Mouse (Mus musculus) T-helper 17 cell (primary cell): ENCODE measurements around the gene Klhdc4.

Experiments
- in situ Hi-C, 2 experiments: fragments of 300-600 bp; cut with MboI, MseI; formaldehyde crosslinking; loops; 1 replicate in 1 of 2; 2 replicates in 1 of 2; pipeline ENCODE4 v1.15.1; 2025; ENCODE audit warnings: high pct_unique_total_duplicates in 2 of 2

Gene Klhdc4

GRCm38 (mm10) chr8:121829048-121829776 lies at the start of gene Klhdc4:
Gene Klhdc4 (minus strand): TSS chr8:121829569.
- in situ Hi-C loops = no loop called here

GRCm38 (mm10) chr8:121877828-121878480 lies 48.6 kb upstream of the Klhdc4 start:
- in situ Hi-C loops = no loop called here

- in situ Hi-C loops = no loop called here
Measured at GRCm38 (mm10) chr8:121877212-121877611, 47.8 kb upstream of the Klhdc4 start.

DNA sequence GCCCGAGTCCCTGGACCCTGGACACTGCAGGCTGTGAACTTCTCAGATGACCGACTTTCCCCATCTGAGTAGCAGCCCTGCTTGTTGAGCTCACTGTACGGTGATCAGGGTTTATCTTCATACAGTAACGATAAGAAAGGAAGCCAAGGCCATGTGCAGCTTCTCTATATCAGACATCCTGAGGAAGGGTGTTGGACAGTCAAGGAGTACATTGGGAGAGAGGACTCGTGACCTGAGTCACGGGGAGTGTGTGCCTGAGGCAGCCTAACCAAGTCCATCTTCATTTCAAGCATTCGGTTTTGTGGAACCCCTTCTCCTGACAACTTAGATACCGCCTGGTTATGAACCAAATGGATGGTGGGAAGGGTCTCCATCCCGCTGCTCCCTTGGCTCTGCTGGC lies 46.1 kb upstream of the Klhdc4 start:
- in situ Hi-C loops = no loop called here

- in situ Hi-C loops = no loop called here
Measured at GRCm38 (mm10) chr8:121875045-121875444, 45.7 kb upstream of the Klhdc4 start.

DNA sequence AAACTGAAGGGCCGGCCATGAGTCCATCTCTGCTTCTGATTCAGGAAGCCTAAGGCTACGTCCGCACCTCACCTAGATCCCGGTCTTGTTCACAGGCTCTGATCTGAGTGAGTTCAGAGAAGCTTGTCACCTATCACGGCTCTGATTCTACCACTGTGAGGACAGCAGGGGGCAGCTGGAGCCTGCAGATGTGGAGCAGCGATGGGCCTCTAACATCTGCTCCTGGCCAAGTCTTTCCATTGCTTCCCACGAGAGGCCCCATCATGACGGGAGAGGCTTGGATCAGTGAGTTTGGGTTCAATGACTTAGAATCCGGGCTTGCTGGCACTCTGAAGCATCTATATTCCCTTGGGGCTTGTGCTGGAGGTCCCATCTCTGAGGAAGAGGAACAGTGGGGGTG lies 44.7 kb upstream of the Klhdc4 start:
- in situ Hi-C loops = no loop called here

- in situ Hi-C loops = no loop called here
Measured at GRCm38 (mm10) chr8:121871833-121872440, 42.6 kb upstream of the Klhdc4 start.

DNA sequence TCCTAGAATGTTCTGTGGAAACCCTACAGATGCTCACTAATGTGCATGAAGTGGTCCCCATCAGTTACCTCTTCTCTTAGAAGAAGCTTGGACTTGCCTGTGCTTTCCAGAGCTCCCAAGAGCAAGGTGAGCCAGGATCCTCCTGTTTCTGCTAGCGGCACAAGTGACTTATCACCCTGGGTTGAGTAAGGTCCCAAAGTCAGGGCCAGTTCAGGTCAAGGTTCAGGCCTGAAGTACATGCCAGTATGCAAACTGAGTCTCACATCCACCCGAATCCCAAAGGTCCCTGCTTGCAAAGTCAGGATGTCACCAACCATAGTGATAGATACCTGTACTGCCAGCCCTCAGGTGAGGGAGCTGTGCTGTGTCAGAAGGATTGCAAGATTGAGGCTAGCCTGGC lies 40.8 kb upstream of the Klhdc4 start:
- in situ Hi-C loops = no loop called here

GRCm38 (mm10) chr8:121868896-121869295 lies 39.5 kb upstream of the Klhdc4 start:
- in situ Hi-C loops = no loop called here

DNA sequence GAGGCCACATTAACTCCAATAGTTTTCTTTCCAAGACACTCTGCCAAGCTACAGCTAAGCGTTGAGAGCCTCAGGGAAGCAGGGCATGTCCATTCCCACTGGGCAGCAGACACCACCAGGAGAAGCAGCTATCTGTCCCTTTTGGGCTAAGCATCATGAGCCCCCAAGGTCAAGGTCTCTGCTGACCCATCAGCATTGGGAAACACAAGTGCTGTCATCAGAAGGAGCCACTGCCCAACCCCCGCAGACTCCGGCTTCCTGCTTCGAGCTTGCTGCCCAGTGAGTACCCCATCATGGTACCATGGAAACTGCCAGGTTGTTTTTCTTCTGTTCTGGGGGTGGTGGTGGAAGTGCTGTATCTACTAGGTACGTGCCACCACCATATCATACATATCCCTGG lies 38.8 kb upstream of the Klhdc4 start:
- in situ Hi-C loops = no loop called here

- in situ Hi-C loops = no loop called here
Measured at GRCm38 (mm10) chr8:121865356-121865755, 36.0 kb upstream of the Klhdc4 start.

- in situ Hi-C loops = no loop called here
Measured at GRCm38 (mm10) chr8:121861806-121862548, 32.6 kb upstream of the Klhdc4 start.

DNA sequence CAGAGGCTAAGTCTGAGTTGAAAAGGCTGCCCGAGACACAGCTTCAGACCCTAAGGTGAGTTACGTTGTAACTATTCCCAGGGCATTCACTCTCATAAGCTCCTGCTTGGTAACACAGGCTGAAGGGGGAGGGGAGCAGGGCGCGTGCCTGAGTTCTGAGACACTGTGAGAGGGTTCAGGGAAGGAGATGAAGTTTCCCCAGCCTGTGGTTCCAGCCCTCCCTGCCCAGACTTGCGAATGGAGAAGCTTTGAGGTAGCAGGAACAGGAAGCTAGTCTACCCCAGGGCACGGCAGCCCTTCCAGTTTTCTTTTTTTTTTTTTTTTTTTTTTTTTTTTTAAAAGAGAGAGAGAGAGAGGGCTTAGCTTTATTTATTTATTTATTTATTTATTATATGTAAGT lies 31.9 kb upstream of the Klhdc4 start:
- in situ Hi-C loops = no loop called here

- in situ Hi-C loops = no loop called here
Measured at GRCm38 (mm10) chr8:121857747-121858146, 28.4 kb upstream of the Klhdc4 start.

DNA sequence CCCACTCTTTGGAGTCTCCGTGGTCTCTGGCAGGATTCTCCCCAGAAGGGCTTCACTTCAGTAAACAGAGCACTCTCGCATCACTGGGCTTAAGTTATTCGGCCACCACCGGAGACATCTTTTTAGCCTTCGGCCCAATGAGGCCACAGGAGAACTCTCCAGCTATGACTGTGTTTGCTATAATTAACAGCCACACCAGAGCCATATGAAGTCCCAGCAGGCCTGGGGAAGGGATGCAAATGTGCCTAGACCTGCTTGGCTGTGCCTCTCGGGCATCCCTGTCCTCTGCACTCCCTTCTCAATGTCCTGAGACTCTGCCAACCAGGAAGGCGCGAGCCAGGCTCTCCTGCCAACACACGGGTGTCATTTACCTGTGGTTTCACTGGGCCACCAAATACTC lies 28.0 kb upstream of the Klhdc4 start:
- in situ Hi-C loops = no loop called here

DNA sequence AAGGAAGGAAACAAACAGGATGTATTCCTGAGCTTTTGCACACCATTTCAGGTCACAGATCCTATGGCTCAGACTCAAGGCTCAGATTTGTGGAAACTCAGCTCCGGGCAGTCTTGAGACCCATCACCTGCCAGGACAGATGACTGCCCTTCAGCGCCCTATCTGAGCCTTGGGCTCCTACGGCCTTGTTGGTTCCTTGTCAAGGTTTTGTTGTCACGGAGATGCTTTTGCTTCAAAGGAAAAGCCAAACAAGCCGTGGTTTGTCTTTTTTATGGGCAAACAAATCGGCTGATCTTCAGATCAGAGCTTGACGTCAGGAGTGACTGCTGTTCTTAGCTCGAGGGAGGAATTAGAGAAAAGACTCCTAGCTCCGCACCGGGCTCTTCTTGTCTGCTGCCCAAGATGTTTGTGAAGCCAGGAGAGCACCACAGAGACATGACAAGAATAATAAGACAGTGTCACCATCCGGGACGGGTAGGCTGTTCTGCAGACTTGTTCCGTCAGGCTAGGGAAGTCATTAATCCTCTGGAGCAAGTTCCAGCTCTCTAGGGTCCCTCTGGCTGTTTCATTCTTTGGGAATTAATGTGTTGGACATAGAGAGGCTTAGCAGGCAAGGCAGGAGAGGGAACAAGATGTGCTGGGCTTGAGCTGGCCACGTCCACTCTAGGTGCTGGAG lies 26.8 kb upstream of the Klhdc4 start:
- in situ Hi-C loops = no loop called here

- in situ Hi-C loops = loop anchor here (5.0 kb wide), 2 partner anchors 44 to 49 kb away; no protein-coding TSS in a partner anchor
Measured at GRCm38 (mm10) chr8:121853586-121853985, 24.2 kb upstream of the Klhdc4 start.

GRCm38 (mm10) chr8:121852464-121852863 lies 23.1 kb upstream of the Klhdc4 start:
- in situ Hi-C loops = loop anchor here (5.0 kb wide), 2 partner anchors 45 to 50 kb away; no protein-coding TSS in a partner anchor

GRCm38 (mm10) chr8:121851716-121852115 lies 22.3 kb upstream of the Klhdc4 start:
- in situ Hi-C loops = loop anchor here (5.0 kb wide), 2 partner anchors 46 to 51 kb away; no protein-coding TSS in a partner anchor

GRCm38 (mm10) chr8:121850821-121851470 lies 21.6 kb upstream of the Klhdc4 start:
- in situ Hi-C loops = loop anchor here (5.0 kb wide), 2 partner anchors 46 to 51 kb away; no protein-coding TSS in a partner anchor

DNA sequence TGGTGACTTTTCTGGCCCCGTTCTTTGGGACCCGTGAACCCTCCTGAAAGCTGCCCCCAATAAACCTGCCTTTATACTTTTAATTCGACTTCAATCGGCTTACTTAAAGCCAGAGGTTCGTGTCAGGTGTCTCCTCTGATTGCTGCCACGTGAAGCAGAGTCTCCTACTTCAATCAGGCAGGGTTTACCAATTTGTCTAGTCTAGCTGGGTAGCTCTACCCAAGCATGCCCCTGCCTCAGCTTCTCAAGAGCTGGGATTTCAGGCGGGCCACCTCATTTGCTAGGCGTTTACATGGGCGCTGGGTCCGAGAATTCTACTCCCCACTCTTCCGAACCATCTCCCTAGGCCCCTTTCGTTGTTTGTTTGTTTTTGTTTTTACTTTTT lies 21.1 kb upstream of the Klhdc4 start:
- in situ Hi-C loops = loop anchor here (5.0 kb wide), 2 partner anchors 47 to 52 kb away; no protein-coding TSS in a partner anchor
